Mouse (Mus musculus): ENCODE results near the gene Sult3a1.
"Not testable (repeated sequence)": the region's sequence is repeated elsewhere in the genome, so short reads cannot be mapped to it uniquely, and the experiment has no call there.

DNA sequence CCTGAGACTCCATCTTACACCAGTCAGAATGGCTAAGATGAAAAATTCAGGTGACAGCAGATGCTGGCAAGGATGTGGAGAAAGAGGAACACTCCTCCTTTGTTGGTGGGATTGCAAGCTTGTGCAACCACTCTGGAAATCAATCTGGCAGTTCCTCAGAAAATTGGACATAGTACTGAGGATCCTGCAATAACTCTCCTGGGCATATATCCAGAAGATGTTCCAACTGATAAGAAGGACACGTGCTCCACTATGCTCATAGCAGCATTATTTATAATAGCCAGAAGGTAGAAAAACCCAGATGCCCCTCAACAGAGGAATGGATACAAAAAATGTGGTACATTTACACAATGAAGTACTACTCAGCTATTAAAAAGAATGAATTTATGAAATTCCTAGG lies 44.0 kb downstream of the Sult3a1 start:
- not testable (repeated sequence) for TF ChIP-seq CTCF (IDR thresholded peaks at IDR 0.05; ENCODE audit: low read depth, low read length); EP300 (IDR thresholded peaks at IDR 0.05; ENCODE audit: insufficient read depth, low read depth, low read length)
